Mouse (Mus musculus) kidney, postnatal 0 days (tissue): Measurements from ENCODE around the gene Ifnar2. TPM values are rescaled to one million over a fixed set of nuclear protein-coding genes. Genes with fewer than 3 reads are reported as not detected.

Experiments
- ATAC-seq: fragments of 200-750 bp; cut with Nextera tagmentation; replicated peaks from 2 replicates; pipeline ENCODE4 v1.8.0; 2017; ENCODE audit warnings: low read depth, moderate number of reproducible peaks, moderate TSS enrichment, moderate library complexity; ENCODE audit not compliant: low FRiP score
- DNase-seq: peaks from one replicate; pipeline ENCODE4 v3.0.0-alpha.2; 2016; ENCODE audit warnings: low spot score
- H3K27ac ChIP-seq: fragments of 300-500 bp; sonication (generic); 2 replicates; pipeline ENCODE4 v1.5.1; 2014; ENCODE audit warnings: mild to moderate bottlenecking
- H3K27me3 ChIP-seq: fragments of 300-500 bp; sonication (generic); 2 replicates; pipeline ENCODE4 v1.6.1; 2014; ENCODE audit warnings: low read length, mixed read lengths; ENCODE audit not compliant: insufficient read depth
- H3K36me3 ChIP-seq: fragments of 300-500 bp; sonication (generic); 2 replicates; pipeline ENCODE4 v1.6.1; 2014; ENCODE audit warnings: low read length, mixed read lengths; ENCODE audit not compliant: insufficient read depth
- H3K4me1 ChIP-seq: fragments of 300-500 bp; sonication (generic); replicated peaks from 2 replicates; pipeline ENCODE4 v1.6.1; 2014; ENCODE audit warnings: antibody characterized with exemption, low read length, mixed read lengths; ENCODE audit not compliant: insufficient read depth
- H3K4me2 ChIP-seq: fragments of 300-500 bp; sonication (generic); 2 replicates; pipeline ENCODE4 v1.6.1; 2014; ENCODE audit warnings: mild to moderate bottlenecking, low read length, moderate library complexity, mixed read lengths
- H3K4me3 ChIP-seq: fragments of 300-500 bp; sonication (generic); replicated peaks from 2 replicates; pipeline ENCODE4 v1.5.1; 2014; ENCODE audit warnings: low read depth, low read length
- H3K9ac ChIP-seq: fragments of 300-500 bp; sonication (generic); 2 replicates; pipeline ENCODE4 v1.6.1; 2014; ENCODE audit warnings: low read depth, low read length
- H3K9me3 ChIP-seq: fragments of 300-500 bp; sonication (generic); replicated peaks from 2 replicates; pipeline ENCODE4 v1.6.1; 2016; ENCODE audit warnings: low read length, inconsistent platforms, mixed read lengths
- CTCF ChIP-seq: IDR thresholded peaks from 2 replicates; pipeline ENCODE4 v1.5.1; 2016; ENCODE audit warnings: antibody characterized with exemption, low read depth, mild to moderate bottlenecking, moderate library complexity
- WGBS: fragments of 180-500 bp; shearing (Covaris S2); extraction: QIAGEN DNeasy Blood & Tissue Kit; methylation state at CpG from one replicate; pipeline ENCODE4 v1.1.7; 2014; 5-methylcytosine and 5-hydroxymethylcytosine counted together
- polyA plus RNA-seq: library from polyadenylated mRNA; unstranded; fragments of >200 nt; fragmentation: Nextera tagmentation; extraction: Ambion mirVana; gene quantifications from 2 replicates; pipeline ENCODE4 v1.2.1, GENCODE M21; 2015

Gene Ifnar2
- polyA plus RNA-seq, 1 experiment from 2014 or later = 60.7 TPM

DNA sequence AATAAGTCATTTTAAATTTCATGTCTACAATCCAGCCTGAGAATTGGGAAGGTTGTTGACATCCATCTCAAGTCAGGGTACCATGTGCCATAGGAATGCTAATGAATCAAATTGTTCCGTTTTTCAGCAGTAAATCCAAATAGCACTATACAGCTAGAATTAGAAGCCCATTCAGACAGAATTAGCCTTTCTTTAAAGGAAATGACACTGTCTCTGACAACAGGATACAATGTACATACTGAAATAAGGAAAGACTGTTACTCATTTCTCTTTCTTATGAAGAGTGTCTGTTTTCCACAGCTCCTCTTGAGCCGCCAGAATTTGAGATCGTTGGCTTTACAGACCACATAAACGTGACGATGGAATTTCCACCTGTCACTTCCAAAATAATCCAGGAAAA, 18.8 kb downstream of the Ifnar2 start, which contains the start of gene Gm21970:
TSS of gene Gm21970 (plus strand) at position 301 of the 400 bp plus-strand sequence.
- Histone ChIP-seq H3K36me3 (peaks cover 34% of the 10 kb centered on the region), H3K4me3 (no peak within 1 kb of the TSS), H3K9ac (no peak within 1 kb of the TSS), H3K27ac (no peak within 1 kb of the TSS), H3K4me1 (no peaks in the 10 kb centered on the region), H3K27me3 (no peaks in the 10 kb centered on the region), H3K9me3 (no peaks in the 10 kb centered on the region), H3K4me2 (no peak within 1 kb of the TSS)
- WGBS = 79% methylated on average over 5 of the region's 5 CpGs
- TF ChIP-seq CTCF = no peak
- DNase-seq = no peak
- ATAC-seq = no peak

DNA sequence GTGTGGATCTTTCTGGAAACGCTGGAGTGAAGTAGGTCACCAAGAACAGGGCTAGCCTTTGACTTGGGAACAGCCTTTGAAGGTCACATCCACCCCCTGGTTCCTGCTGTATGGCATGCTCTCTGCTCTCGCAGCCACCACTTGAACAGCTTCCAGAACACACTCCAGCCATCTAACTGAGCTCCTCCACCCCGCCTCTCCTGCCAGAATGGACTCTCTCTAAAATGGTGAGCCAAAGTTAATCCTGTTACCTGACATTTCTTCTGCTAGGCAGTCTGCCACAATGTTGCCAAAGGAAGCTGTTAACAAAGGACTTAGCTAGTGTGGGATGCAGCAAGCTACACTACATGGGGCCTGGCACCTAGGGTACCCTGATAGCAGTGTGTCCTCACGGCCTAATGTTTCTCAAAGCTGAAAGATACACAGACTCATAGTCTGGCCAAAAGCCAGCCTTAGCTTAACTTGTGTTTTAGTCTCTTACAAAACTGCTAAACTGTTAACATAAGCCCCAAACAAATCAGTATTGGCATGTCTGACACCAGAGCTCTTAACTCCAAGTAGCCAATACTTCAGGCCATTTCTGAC, 22.3 kb downstream of the Ifnar2 start:
- Histone ChIP-seq H3K4me3 (no peak overlapping the region), H3K9ac (no peak overlapping the region), H3K9me3 (no peaks in the 10 kb centered on the region), H3K4me1 (no peaks in the 10 kb centered on the region), H3K27me3 (no peaks in the 10 kb centered on the region), H3K4me2 (no peak overlapping the region), H3K36me3 (peaks cover 22% of the 10 kb centered on the region; the same call in 1 of the 2 replicates), H3K27ac (no peak overlapping the region)
- no peak for DNase-seq
- no peak for ATAC-seq
- TF ChIP-seq CTCF = no peak
- 83% methylated on average over 4 of the region's 4 CpGs for WGBS

DNA sequence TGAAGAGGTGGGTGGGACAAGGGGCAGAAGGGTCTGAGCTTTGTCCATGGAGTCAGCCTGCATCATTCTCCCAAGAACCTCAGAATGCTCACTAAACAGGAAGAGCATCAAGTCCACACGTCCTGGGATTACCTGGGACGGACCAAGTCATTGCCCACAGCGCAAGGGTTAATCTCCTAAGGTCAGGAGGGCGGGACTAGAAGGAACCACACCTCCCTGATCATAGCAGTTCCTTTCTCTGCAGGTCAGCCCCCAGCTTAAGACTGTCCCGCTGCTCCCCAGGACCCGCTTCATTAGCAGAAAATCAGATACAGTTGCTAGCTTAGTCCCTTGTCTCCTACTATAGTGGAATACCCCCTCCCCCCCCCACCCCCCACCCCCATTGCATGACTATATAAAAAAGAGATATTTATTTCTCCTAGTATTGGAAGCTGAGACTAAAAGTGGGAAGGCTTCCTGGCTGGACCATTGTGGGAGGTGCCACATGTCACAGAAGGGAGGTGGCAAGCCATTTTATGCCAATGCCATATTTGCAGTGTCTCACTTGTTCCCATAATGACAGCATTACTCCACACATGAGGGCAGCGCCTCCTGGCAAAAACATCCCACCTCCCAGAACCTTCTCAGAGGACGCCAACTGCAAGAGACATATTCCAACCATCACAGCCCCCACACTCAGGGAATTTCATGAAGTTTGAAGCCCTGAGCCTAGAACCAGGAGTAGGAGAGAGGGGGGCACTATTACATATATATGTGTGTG, 23.2 kb downstream of the Ifnar2 start:
- DNase-seq (no peak), ATAC-seq (no peak)
- Histone ChIP-seq H3K9ac (no peak overlapping the region), H3K4me2 (no peak overlapping the region), H3K27ac (no peak overlapping the region), H3K4me1 (no peaks in the 10 kb centered on the region), H3K4me3 (no peak overlapping the region), H3K36me3 (peaks cover 19% of the 10 kb centered on the region; the same call in 1 of the 2 replicates), H3K9me3 (no peaks in the 10 kb centered on the region), H3K27me3 (no peaks in the 10 kb centered on the region)
- 61% methylated on average over 8 of the region's 8 CpGs for WGBS
- TF ChIP-seq CTCF = no peak

DNA sequence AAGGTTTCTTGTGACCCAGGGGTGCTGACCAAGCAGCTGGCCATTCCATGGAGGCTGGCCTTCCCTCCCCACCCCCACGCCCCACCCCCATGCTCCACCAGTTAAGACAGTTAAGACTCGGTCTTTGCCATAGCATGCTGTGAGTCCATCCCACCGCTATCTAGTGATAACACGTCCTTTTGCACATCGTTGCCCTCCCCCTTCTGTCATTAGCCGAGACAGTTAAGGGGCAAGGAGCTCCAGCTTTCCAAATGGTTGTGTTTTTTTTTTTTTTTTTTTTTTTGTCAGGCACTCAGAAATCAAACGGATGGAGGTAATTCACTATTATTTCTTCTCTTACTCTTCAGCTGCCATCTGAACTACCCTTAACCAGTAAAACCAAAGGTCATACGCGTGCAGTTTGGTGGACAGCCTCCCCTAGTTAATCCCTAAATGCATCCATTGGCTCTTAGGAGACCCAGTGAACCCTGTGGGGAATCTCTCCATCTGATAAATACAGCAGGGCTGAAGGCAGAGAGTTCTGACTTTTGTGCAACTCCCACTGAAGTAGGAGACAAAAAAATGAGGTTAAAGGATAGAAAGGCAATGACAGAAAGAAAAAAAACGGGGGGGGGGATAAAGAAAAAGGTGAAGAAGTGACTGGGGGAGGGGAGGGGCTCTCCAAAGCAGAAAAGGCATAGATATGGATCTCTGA, 24.4 kb downstream of the Ifnar2 start:
- Histone ChIP-seq H3K4me3 (no peak overlapping the region), H3K36me3 (peaks cover 14% of the 10 kb centered on the region; the same call in 1 of the 2 replicates), H3K27ac (no peak overlapping the region), H3K4me2 (no peak overlapping the region), H3K27me3 (no peaks in the 10 kb centered on the region), H3K9ac (no peak overlapping the region), H3K9me3 (no peaks in the 10 kb centered on the region), H3K4me1 (no peaks in the 10 kb centered on the region)
- DNase-seq (no peak), ATAC-seq (no peak)
- TF ChIP-seq CTCF = no peak
- 75% methylated on average over 10 of the region's 10 CpGs for WGBS

DNA sequence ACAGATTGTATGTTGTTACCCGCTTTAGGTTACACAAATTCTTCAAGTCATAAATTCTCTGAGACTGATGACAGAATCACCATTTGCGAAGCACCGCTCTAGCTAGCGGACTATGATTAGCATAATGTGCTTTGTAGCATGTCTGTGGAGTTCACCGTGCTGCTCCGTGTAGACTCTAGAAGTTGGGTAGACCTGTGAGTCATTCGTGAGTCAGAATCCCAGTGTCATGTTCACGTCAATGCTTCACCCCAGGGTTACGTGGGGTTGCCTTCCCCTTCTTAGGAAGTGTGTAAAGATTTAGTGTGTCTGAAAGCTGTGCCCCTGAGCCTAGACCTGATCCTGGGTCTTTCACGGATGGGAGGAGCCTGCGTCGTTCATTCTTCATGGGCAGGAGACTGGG, 25.4 kb downstream of the Ifnar2 start:
- WGBS = 76% methylated on average over 12 of the region's 12 CpGs
- Histone ChIP-seq H3K27me3 (no peaks in the 10 kb centered on the region), H3K9me3 (no peaks in the 10 kb centered on the region), H3K9ac (no peak overlapping the region), H3K36me3 (peaks cover 9% of the 10 kb centered on the region; the same call in 1 of the 2 replicates), H3K4me1 (no peaks in the 10 kb centered on the region), H3K27ac (no peak overlapping the region), H3K4me3 (no peak overlapping the region), H3K4me2 (no peak overlapping the region)
- TF ChIP-seq CTCF = no peak
- DNase-seq = no peak
- no peak; the same call in 1 of the 2 replicates for ATAC-seq

DNA sequence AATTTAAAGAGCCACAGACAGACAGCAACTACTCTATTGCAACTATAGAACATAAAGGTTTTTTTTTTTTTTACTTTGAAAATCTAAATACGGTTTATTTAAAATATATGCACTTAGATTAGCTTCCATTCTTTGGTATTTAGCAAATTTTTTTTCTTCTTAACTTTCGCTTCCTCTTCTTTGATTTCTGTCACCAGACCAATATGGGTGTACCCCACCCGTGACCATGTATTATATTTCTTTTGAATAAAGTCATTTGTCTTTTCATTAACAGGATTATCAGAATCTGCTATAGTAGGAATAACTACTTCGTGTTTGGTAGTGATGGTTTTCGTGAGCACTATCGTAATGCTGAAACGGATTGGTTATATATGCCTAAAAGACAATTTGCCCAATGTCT, 26.4 kb downstream of the Ifnar2 start:
- Histone ChIP-seq H3K36me3 (peaks cover 11% of the 10 kb centered on the region; the same call in 1 of the 2 replicates), H3K4me2 (no peak overlapping the region), H3K27me3 (no peaks in the 10 kb centered on the region), H3K4me3 (no peak overlapping the region), H3K4me1 (no peaks in the 10 kb centered on the region), H3K27ac (no peak overlapping the region), H3K9ac (no peak overlapping the region), H3K9me3 (no peaks in the 10 kb centered on the region)
- ATAC-seq (no peak), DNase-seq (no peak)
- 95% methylated on average over 7 of the region's 7 CpGs for WGBS
- no peak for TF ChIP-seq CTCF
